Mouse (Mus musculus): ENCODE data around the gene Galnt2. TPM values are rescaled to one million over a fixed set of nuclear protein-coding genes. Genes with fewer than 3 reads are reported as not detected.

Gene Galnt2
- polyA plus RNA-seq, 1 experiment from 2014 or later: 84.8 TPM

- no peak overlapping the region for H3K9ac ChIP-seq
- H3K4me3 ChIP-seq: no peak overlapping the region
- no peak overlapping the region for H3K4me2 ChIP-seq (replicated peaks)
- peaks cover 23% of the 10 kb centered on the region for H3K4me1 ChIP-seq
- 86% methylated on average over 15 of the region's 15 CpGs for WGBS
- H3K36me3 ChIP-seq: peaks cover 26% of the 10 kb centered on the region
- H3K27ac ChIP-seq: no peak overlapping the region
- ATAC-seq (ENCODE audit: low FRiP score): no peak
- H3K27me3 ChIP-seq: no peaks in the 10 kb centered on the region
- no peaks in the 10 kb centered on the region for H3K9me3 ChIP-seq (replicated peaks)
Observed at GRCm38 (mm10) chr8:124303211-124303902, 72.2 kb downstream of the Galnt2 start.

GRCm38 (mm10) chr8:124304141-124304540, 73.0 kb downstream of the Galnt2 start:
- peaks cover 28% of the 10 kb centered on the region for H3K36me3 ChIP-seq
- no peak overlapping the region for H3K27ac ChIP-seq
- peaks cover 25% of the 10 kb centered on the region for H3K4me1 ChIP-seq
- ATAC-seq (ENCODE audit: low FRiP score): no peak
- no peaks in the 10 kb centered on the region for H3K9me3 ChIP-seq (replicated peaks)
- no peak overlapping the region for H3K4me3 ChIP-seq
- no peak overlapping the region for H3K9ac ChIP-seq
- H3K27me3 ChIP-seq: no peaks in the 10 kb centered on the region
- H3K4me2 ChIP-seq (replicated peaks): no peak overlapping the region
- 67% methylated on average over 4 of the region's 4 CpGs for WGBS

- 64% methylated on average over 7 of the region's 7 CpGs for WGBS
- Histone ChIP-seq H3K4me1 (peaks cover 30% of the 10 kb centered on the region), H3K4me2 (replicated peaks) (no peak overlapping the region), H3K4me3 (no peak overlapping the region), H3K36me3 (peaks cover 28% of the 10 kb centered on the region), H3K9me3 (replicated peaks) (no peaks in the 10 kb centered on the region), H3K9ac (no peak overlapping the region), H3K27ac (0 out of 2 replicates have a peak overlapping the region, but pooled peaks have one; percentile 26), H3K27me3 (no peaks in the 10 kb centered on the region)
- no peak for ATAC-seq (ENCODE audit: low FRiP score)
Observed at GRCm38 (mm10) chr8:124306574-124306973, 75.4 kb downstream of the Galnt2 start.

GRCm38 (mm10) chr8:124307700-124308099, 76.5 kb downstream of the Galnt2 start:
- Histone ChIP-seq H3K9ac (no peak overlapping the region), H3K4me1 (peaks cover 30% of the 10 kb centered on the region), H3K36me3 (peaks cover 28% of the 10 kb centered on the region), H3K9me3 (replicated peaks) (no peaks in the 10 kb centered on the region), H3K27ac (no peak overlapping the region), H3K27me3 (no peaks in the 10 kb centered on the region), H3K4me3 (no peak overlapping the region), H3K4me2 (replicated peaks) (no peak overlapping the region)
- ATAC-seq (ENCODE audit: low FRiP score): no peak
- WGBS: 88% methylated on average over 10 of the region's 10 CpGs

DNA sequence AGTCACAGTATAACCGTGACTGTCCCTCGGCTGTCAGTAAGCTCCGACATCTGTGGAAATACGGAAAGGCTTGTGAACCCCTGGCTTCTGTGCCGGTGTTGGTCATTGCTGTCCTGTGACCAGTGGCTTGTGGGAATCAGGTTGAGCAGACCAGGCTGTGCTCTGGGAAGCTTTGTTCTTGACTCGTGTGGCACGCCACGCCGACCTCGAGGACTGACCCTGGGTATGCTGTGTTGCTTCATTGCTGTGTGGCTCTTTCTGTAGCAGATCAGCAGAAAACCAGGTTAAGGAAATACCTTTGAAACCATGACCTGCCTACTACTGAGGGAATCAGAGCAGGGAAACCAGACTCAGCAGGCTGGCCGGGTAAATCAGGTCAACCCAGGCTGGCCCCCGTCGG, 79.3 kb downstream of the Galnt2 start:
- WGBS: 81% methylated on average over 13 of the region's 13 CpGs
- H3K9me3 ChIP-seq (replicated peaks): no peaks in the 10 kb centered on the region
- H3K9ac ChIP-seq: no peak overlapping the region
- no peak overlapping the region for H3K4me3 ChIP-seq
- no peak for ATAC-seq (ENCODE audit: low FRiP score)
- no peak overlapping the region for H3K4me2 ChIP-seq (replicated peaks)
- no peak overlapping the region for H3K27ac ChIP-seq
- peaks cover 32% of the 10 kb centered on the region for H3K4me1 ChIP-seq
- peaks cover 22% of the 10 kb centered on the region for H3K36me3 ChIP-seq
- no peaks in the 10 kb centered on the region for H3K27me3 ChIP-seq

- ATAC-seq (ENCODE audit: low FRiP score): no peak
- Histone ChIP-seq H3K4me2 (replicated peaks) (no peak overlapping the region), H3K27me3 (no peaks in the 10 kb centered on the region), H3K4me1 (peaks cover 30% of the 10 kb centered on the region), H3K27ac (no peak overlapping the region), H3K9me3 (replicated peaks) (no peaks in the 10 kb centered on the region), H3K4me3 (no peak overlapping the region), H3K9ac (no peak overlapping the region), H3K36me3 (peaks cover 19% of the 10 kb centered on the region; the same call in 1 of the 2 replicates)
- WGBS: 75% methylated on average over 6 of the region's 6 CpGs
Observed at GRCm38 (mm10) chr8:124311111-124311510, 79.9 kb downstream of the Galnt2 start.

GRCm38 (mm10) chr8:124311723-124312122, 80.5 kb downstream of the Galnt2 start:
- no peak for ATAC-seq (ENCODE audit: low FRiP score)
- H3K27me3 ChIP-seq: no peaks in the 10 kb centered on the region
- no peak overlapping the region for H3K4me2 ChIP-seq (replicated peaks)
- no peaks in the 10 kb centered on the region for H3K9me3 ChIP-seq (replicated peaks)
- 94% methylated on average over 17 of the region's 17 CpGs for WGBS
- no peak overlapping the region for H3K4me3 ChIP-seq
- H3K9ac ChIP-seq: no peak overlapping the region
- H3K27ac ChIP-seq: no peak overlapping the region
- H3K36me3 ChIP-seq: peaks cover 18% of the 10 kb centered on the region; the same call in 1 of the 2 replicates
- H3K4me1 ChIP-seq: peaks cover 30% of the 10 kb centered on the region

- no peak overlapping the region for H3K9ac ChIP-seq
- no peaks in the 10 kb centered on the region for H3K27me3 ChIP-seq
- H3K4me3 ChIP-seq: no peak overlapping the region
- no peak for ATAC-seq (ENCODE audit: low FRiP score)
- H3K9me3 ChIP-seq (replicated peaks): no peaks in the 10 kb centered on the region
- 93% methylated on average over 10 of the region's 10 CpGs for WGBS
- peaks cover 32% of the 10 kb centered on the region for H3K4me1 ChIP-seq
- H3K27ac ChIP-seq: no peak overlapping the region
- peaks cover 13% of the 10 kb centered on the region; the same call in 1 of the 2 replicates for H3K36me3 ChIP-seq
- no peak overlapping the region for H3K4me2 ChIP-seq (replicated peaks)
Observed at GRCm38 (mm10) chr8:124312228-124312627, 81.0 kb downstream of the Galnt2 start.

DNA sequence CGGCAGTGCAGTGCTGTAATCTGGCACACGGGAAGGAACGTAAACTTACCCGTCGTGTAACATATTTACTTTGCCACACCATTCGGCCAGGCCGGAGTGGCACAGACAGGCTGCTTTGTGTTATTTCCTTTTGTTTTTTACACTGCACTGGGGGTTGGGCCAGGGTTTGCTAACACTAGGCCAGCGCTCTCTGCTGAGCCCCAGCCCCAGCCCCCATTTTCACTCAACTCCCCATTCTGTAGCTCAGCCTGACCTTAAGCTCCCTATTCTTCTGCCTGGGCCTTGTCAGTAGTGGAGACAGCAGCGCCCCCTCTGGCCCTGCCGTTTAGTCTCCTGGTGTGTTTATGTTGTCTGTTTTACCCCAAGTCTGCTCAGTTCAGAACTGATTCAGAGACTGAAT, 83.6 kb downstream of the Galnt2 start:
- no peaks in the 10 kb centered on the region for H3K36me3 ChIP-seq
- H3K4me1 ChIP-seq: peaks cover 38% of the 10 kb centered on the region
- H3K27me3 ChIP-seq: no peaks in the 10 kb centered on the region
- H3K9ac ChIP-seq: no peak overlapping the region; the same call in 1 of the 2 replicates
- no peak overlapping the region for H3K4me2 ChIP-seq (replicated peaks)
- peak overlapping the region; percentile 80 for H3K27ac ChIP-seq
- H3K4me3 ChIP-seq: no peak overlapping the region
- no peaks in the 10 kb centered on the region for H3K9me3 ChIP-seq (replicated peaks)
- 30% methylated on average over 10 of the region's 10 CpGs for WGBS
- peak; percentile 58 for ATAC-seq (ENCODE audit: low FRiP score)

DNA sequence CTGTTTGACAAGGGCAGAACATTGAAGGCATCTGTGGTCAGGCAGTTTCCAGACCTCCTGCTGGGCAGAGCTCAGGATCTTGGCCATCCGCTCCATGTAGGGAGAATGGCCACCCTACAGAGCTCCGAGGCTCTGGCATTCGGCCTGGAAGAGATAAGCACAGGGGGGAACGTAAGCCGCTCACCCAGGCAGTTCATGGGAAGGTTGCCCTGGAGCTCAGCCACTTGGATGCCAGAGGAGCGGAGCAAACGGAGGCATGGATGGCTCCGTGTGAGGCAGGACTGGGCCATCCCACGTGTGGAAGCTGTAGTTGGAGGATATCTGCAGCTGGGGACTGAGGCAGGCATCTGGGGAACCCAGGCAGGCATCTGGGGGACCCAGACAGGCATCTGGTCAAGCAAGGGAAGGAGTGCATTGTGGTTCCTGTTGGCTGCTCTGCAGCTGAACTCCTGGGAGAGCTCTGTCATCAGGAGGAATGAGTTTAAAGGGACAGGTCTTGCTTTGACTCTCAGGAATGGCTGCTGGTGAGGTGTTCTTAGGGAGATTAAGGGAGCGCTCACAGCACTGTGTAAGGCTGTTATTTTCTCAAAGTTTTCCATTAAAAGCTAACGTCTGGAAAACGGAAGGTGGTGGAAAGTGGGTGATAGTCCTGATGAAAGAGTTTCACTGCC, 85.4 kb downstream of the Galnt2 start:
- H3K9ac ChIP-seq: peak overlapping the region; percentile 8; the same call in 1 of the 2 replicates
- H3K36me3 ChIP-seq: no peaks in the 10 kb centered on the region
- H3K4me3 ChIP-seq: no peak overlapping the region
- peak overlapping the region; percentile 41 for H3K27ac ChIP-seq
- no peaks in the 10 kb centered on the region for H3K27me3 ChIP-seq
- ATAC-seq (ENCODE audit: low FRiP score): no peak
- peaks cover 53% of the 10 kb centered on the region for H3K4me1 ChIP-seq
- H3K9me3 ChIP-seq (replicated peaks): no peaks in the 10 kb centered on the region
- no peak overlapping the region for H3K4me2 ChIP-seq (replicated peaks)
- WGBS: 58% methylated on average over 12 of the region's 12 CpGs

GRCm38 (mm10) chr8:124317191-124317682, 86.0 kb downstream of the Galnt2 start:
- H3K27me3 ChIP-seq: no peaks in the 10 kb centered on the region
- peak overlapping the region; percentile 41; the same call in 1 of the 2 replicates for H3K27ac ChIP-seq
- no peak overlapping the region for H3K4me2 ChIP-seq (replicated peaks)
- WGBS: 63% methylated on average over 8 of the region's 8 CpGs
- no peaks in the 10 kb centered on the region for H3K9me3 ChIP-seq (replicated peaks)
- ATAC-seq (ENCODE audit: low FRiP score): no peak
- no peak overlapping the region for H3K4me3 ChIP-seq
- 0 out of 2 replicates have a peak, but pooled peaks cover under 1% of the 10 kb centered on the region for H3K36me3 ChIP-seq
- H3K4me1 ChIP-seq: peaks cover 59% of the 10 kb centered on the region
- H3K9ac ChIP-seq: no peak overlapping the region

DNA sequence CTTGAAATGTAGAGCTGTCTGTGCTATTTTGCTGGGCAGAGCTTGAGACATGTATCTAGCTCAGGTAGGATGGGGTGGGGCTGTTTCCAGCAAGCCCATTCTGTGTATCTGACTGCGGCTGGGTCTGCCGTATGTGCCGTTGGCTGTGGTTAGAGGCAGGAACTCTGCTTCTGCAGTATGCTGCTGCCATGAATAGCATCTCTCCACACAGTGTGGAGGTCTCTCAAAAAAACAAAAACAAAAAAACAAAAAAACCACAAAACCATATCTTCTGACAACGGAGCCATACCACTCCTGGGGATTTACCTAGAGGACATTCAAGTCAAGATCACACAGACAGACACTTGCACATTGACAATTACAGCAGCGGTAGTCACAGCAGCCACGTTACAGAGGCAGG, 86.6 kb downstream of the Galnt2 start:
- ATAC-seq (ENCODE audit: low FRiP score): no peak

More for the DNA sequence above, 86.6 kb downstream of the Galnt2 start:
- peaks cover 64% of the 10 kb centered on the region for H3K4me1 ChIP-seq
- H3K9ac ChIP-seq: no peak overlapping the region
- 0 out of 2 replicates have a peak, but pooled peaks cover 6% of the 10 kb centered on the region for H3K36me3 ChIP-seq
- no peak overlapping the region for H3K4me2 ChIP-seq (replicated peaks)
- no peak overlapping the region for H3K27ac ChIP-seq
- H3K4me3 ChIP-seq: no peak overlapping the region
- no peaks in the 10 kb centered on the region for H3K27me3 ChIP-seq
- 84% methylated on average over 6 of the region's 6 CpGs for WGBS
- H3K9me3 ChIP-seq (replicated peaks): no peaks in the 10 kb centered on the region
